Mouse (Mus musculus) cerebellum, postnatal 25 days (tissue): ENCODE results near the gene Gm20219.
"Not testable (repeated sequence)": the region's sequence is repeated elsewhere in the genome, so short reads cannot be mapped to it uniquely, and the experiment has no call there.

ENCODE experiments used
- DNase-seq, 2 experiments: peaks; one replicate each; pipeline ENCODE4 v3.0.0; 2021; ENCODE audit warnings: mixed read lengths in 2 of 2

Gm20219 gene

GRCm38 (mm10) chr17:56511707-56512090 lies 42.5 kb downstream of the Gm20219 start:
- no peak for DNase-seq

- peak; percentile 47 to 48 for DNase-seq
These were observed 43.0 kb downstream of the Gm20219 start for GRCm38 (mm10) chr17:56510970-56511706.

DNA sequence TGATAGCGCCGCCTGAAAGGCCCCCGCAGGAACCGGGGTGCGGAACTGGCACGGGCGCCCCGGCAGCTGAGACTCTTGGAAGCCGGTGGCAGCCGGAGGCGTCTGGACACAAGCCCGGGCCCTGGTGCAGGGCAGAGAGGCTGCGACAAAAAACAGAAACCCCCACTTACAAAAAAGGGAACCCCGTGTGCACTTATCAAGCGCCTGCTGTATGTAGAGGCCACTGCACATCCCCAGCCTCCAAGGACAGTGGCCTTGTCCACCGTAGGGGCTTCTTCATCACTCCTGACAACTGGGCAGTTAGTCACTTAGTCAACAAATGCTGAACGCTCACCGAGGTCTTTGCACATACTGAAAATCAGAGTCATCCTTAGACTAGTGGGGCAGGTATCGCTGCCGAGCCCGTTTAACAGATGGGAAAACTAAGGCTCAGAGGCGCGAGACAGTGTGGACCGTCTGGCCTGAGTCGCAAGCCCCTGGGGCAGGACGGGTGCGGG lies 43.7 kb downstream of the Gm20219 start:
- peak; percentile 77 to 82 for DNase-seq

GRCm38 (mm10) chr17:56509707-56510472 lies 44.3 kb downstream of the Gm20219 start:
- peak; percentile 76 to 86 for DNase-seq

- DNase-seq: peak in 1 of 2 experiments; percentile 20
These were observed 45.1 kb downstream of the Gm20219 start for GRCm38 (mm10) chr17:56509021-56509640.

- DNase-seq: peak; percentile 95 to 97
These were observed 46.8 kb downstream of the Gm20219 start for GRCm38 (mm10) chr17:56507161-56508068.

DNA sequence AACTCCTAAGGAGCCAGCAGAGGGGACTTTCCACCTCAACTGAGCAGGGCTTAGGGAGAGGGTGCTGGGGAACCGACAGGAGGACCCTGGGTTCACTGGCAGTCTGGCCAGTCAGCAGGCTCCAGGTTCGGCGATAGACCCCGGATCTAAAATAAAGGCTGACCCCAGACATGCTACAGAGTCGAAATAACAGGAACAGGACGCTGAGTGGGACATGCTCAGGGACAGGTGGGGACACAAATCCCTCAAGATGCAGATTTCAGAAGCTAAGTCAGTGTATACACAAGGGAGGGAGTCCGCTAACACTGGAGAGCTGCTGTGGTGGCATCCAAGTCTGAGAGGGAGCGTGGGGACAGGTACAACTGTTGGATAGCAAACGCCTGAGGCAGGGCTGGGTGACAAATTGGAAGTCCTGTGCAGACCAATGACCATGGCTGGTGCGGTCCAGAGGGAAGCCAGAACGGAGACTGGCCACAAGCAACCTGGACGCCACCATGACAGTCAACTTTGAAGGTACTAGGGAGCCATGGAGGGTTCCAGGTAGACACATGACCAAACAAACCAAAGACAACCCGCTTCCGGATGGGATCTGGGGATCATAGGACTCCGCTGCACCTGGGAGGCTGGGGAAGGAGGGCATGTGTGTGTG lies 47.6 kb downstream of the Gm20219 start:
- peak in 1 of 2 experiments; percentile 11 for DNase-seq

GRCm38 (mm10) chr17:56505401-56505800 lies 48.8 kb downstream of the Gm20219 start:
- DNase-seq: no peak

GRCm38 (mm10) chr17:56502526-56502925 lies 51.7 kb downstream of the Gm20219 start:
- peak; percentile 83 to 90 for DNase-seq

DNA sequence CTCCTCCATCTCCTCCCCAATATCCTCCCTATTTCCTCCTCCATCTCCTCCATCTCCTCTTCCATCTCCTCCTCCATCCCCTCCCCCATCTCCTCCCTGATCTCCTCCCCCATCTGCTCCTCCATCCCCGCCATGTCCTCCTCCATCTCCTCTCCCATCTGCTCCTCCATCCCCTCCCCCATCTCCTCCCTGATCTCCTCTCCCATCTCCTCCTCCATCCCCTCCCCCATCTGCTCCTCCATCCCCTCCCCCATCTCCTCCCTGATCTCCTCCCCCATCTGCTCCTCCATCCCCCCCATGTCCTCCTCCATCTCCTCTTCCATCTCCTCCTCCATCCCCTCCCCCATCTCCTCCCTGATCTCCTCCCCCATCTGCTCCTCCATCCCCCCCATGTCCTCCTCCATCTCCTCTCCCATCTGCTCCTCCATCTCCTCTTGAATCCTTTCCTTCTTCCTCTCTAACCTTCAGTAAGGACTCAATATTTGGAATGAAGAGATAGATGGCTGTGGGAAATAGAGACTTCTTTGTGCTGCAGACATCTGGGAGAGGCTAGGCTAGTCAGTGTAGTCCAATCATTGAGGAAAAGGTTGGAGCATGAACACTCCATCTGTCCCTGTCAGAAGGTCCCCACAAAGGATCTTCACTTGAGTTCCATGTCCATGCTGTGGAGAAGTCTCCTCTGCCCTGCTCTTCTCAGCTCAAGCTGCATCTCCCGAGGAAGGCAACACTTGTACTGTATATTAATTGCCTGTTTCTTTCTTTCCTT lies 52.4 kb downstream of the Gm20219 start:
- not testable (repeated sequence) for DNase-seq
